Mouse (Mus musculus): ENCODE data around the gene Dut. TPM values are rescaled to one million over a fixed set of nuclear protein-coding genes. Genes with fewer than 3 reads are reported as not detected.

Gene Dut
- polyA plus RNA-seq, 1 experiment, result 186 TPM

- TF ChIP-seq GATA1 (IDR thresholded peaks at IDR 0.05; ENCODE audit: low read length), result no peak
Measured at GRCm38 (mm10) chr2:125282334-125283206, 35.6 kb downstream of the Dut start.

- no peak for TF ChIP-seq GATA1 (IDR thresholded peaks at IDR 0.05; ENCODE audit: low read length)
Measured at GRCm38 (mm10) chr2:125285777-125286176, 38.8 kb downstream of the Dut start.

- TF ChIP-seq GATA1 (IDR thresholded peaks at IDR 0.05; ENCODE audit: low read length), result no peak
Measured at GRCm38 (mm10) chr2:125290197-125290965, 43.4 kb downstream of the Dut start.

GRCm38 (mm10) chr2:125291101-125291500 is 44.1 kb downstream of the Dut start:
- TF ChIP-seq GATA1 (IDR thresholded peaks at IDR 0.05; ENCODE audit: low read length), result no peak

GRCm38 (mm10) chr2:125292616-125293015 is 45.6 kb downstream of the Dut start:
- no peak for TF ChIP-seq GATA1 (IDR thresholded peaks at IDR 0.05; ENCODE audit: low read length)

- no peak for TF ChIP-seq GATA1 (IDR thresholded peaks at IDR 0.05; ENCODE audit: low read length)
Measured at GRCm38 (mm10) chr2:125293969-125294491, 47.0 kb downstream of the Dut start.

GRCm38 (mm10) chr2:125295526-125295925 is 48.5 kb downstream of the Dut start:
- TF ChIP-seq GATA1 (IDR thresholded peaks at IDR 0.05; ENCODE audit: low read length), result no peak

GRCm38 (mm10) chr2:125298841-125299240 is 51.9 kb downstream of the Dut start:
- TF ChIP-seq GATA1 (IDR thresholded peaks at IDR 0.05; ENCODE audit: low read length), result no peak

- TF ChIP-seq GATA1 (IDR thresholded peaks at IDR 0.05; ENCODE audit: low read length), result no peak
Measured at GRCm38 (mm10) chr2:125301877-125302624, 55.1 kb downstream of the Dut start.

- TF ChIP-seq GATA1 (IDR thresholded peaks at IDR 0.05; ENCODE audit: low read length), result no peak
Measured at GRCm38 (mm10) chr2:125302625-125302924, 55.6 kb downstream of the Dut start.

GRCm38 (mm10) chr2:125303764-125304384 is 56.9 kb downstream of the Dut start:
- no peak for TF ChIP-seq GATA1 (IDR thresholded peaks at IDR 0.05; ENCODE audit: low read length)

- TF ChIP-seq GATA1 (IDR thresholded peaks at IDR 0.05; ENCODE audit: low read length), result no peak
Measured at GRCm38 (mm10) chr2:125304746-125305145, 57.8 kb downstream of the Dut start.

- no peak for TF ChIP-seq GATA1 (IDR thresholded peaks at IDR 0.05; ENCODE audit: low read length)
Measured at GRCm38 (mm10) chr2:125305671-125306070, 58.7 kb downstream of the Dut start.

Other genes with a start within 250 kb of the Dut start
- gene Slc24a5, start 179.1 kb upstream of the Dut start, polyA plus RNA-seq (2012), result 0.05 TPM in 1 of 2 replicates, not detected in the other
- 25.2 and 31.8 TPM in 2 replicates for gene Myef2, start 123.5 kb upstream of the Dut start, polyA plus RNA-seq (2012)
- gene Ctxn2, start 110.5 kb upstream of the Dut start, polyA plus RNA-seq (2012), result not detected in 2 replicates
- gene Slc12a1, start 94.7 kb upstream of the Dut start, polyA plus RNA-seq (2012), result not detected in 2 replicates